34 mouse cellular contexts compared by ENCODE assay signal in genomic region chr6:142789736-142790135, GRCm38 (mm10). TPM values are rescaled to one million over a fixed set of nuclear protein-coding genes. Genes with fewer than 3 reads are reported as not detected.
"Had no signal": no experiment of that assay in that cellular context is flagged by ENCODE, and none has a peak within 500 bp of the region (broad histone marks: within the 10 kb centered on the region; RNA-seq: fewer than 3 reads in every experiment).

No protein-coding gene starts in this region.

- H3K4me1 ChIP-seq: limb, embryonic 13.5 days; liver, embryonic 12.5 days had no signal

- H3K4me2 ChIP-seq: heart, embryonic 12.5 days; hindbrain, embryonic 13.5 days; hindbrain, embryonic 15.5 days; kidney, embryonic 15.5 days; limb, embryonic 13.5 days; limb, embryonic 15.5 days; liver, embryonic 12.5 days had no signal

- H3K27ac ChIP-seq: gastrocnemius, adult 2 months; heart, embryonic 10.5 days; hindbrain, embryonic 13.5 days; hindbrain, embryonic 15.5 days; hindbrain, postnatal 0 days; kidney, embryonic 15.5 days; kidney, postnatal 0 days; limb, embryonic 13.5 days; limb, embryonic 15.5 days; liver, embryonic 12.5 days; liver, embryonic 14.5 days had no signal

- H3K36me3 ChIP-seq: heart, embryonic 10.5 days; heart, embryonic 12.5 days; hindbrain, embryonic 13.5 days; hindbrain, embryonic 15.5 days; kidney, embryonic 15.5 days; limb, embryonic 13.5 days; limb, embryonic 15.5 days; liver, embryonic 12.5 days had no signal

- H3K9me3 ChIP-seq: heart, embryonic 10.5 days; hindbrain, embryonic 13.5 days; hindbrain, embryonic 15.5 days; kidney, embryonic 15.5 days; limb, embryonic 13.5 days; limb, embryonic 15.5 days; liver, embryonic 12.5 days had no signal

- ATAC-seq: hindbrain, postnatal 0 days; intestine, embryonic 16.5 days; liver, embryonic 12.5 days had no signal

- H3K9ac ChIP-seq: heart, embryonic 12.5 days; hindbrain, embryonic 13.5 days; hindbrain, embryonic 15.5 days; kidney, embryonic 15.5 days; limb, embryonic 13.5 days; limb, embryonic 15.5 days; liver, embryonic 12.5 days; liver, embryonic 14.5 days had no signal

- DNase-seq: gastrocnemius, adult 2 months; gastrocnemius, postnatal 10 days; gastrocnemius, postnatal 25 days; heart, adult 18-20 months; heart, postnatal 10 days; heart, postnatal 36 days; kidney, adult 11 months; kidney, adult 2 months; kidney, adult 9 months; kidney, postnatal 14 days; kidney, postnatal 36 days; layer of hippocampus, adult 9-11 months; layer of hippocampus, postnatal 36 days; left cerebral cortex, postnatal 4 days had no signal

- H3K4me3 ChIP-seq: gastrocnemius, adult 2 months; heart, embryonic 10.5 days; heart, embryonic 12.5 days; hindbrain, embryonic 13.5 days; hindbrain, embryonic 15.5 days; kidney, embryonic 15.5 days; limb, embryonic 13.5 days; limb, embryonic 15.5 days; liver, embryonic 12.5 days had no signal

- H3K27me3 ChIP-seq: heart, embryonic 12.5 days; hindbrain, embryonic 15.5 days; limb, embryonic 13.5 days; limb, embryonic 15.5 days; liver, embryonic 12.5 days had no signal

RNA-seq across cellular contexts. Expression of gene Sult6b2, which starts 14.6 kb away (rescaled TPM):
- total RNA-seq: gastrocnemius, adult 2 months; gastrocnemius, postnatal 10 days; gastrocnemius, postnatal 25 days; gastrocnemius, postnatal 4 days; granulocyte monocyte progenitor cell, adult 5-6 weeks; heart, adult 18-20 months; heart, postnatal 10 days; hematopoietic stem cell, adult 5-6 weeks; hindbrain, postnatal 0 days; layer of hippocampus, postnatal 36 days; left cerebral cortex, adult 18-20 months; liver, adult 2 months had no signal
- polyA plus RNA-seq: heart, embryonic 10.5 days; hindbrain, embryonic 11.5 days; hindbrain, embryonic 15.5 days; kidney, adult 2 months; kidney, embryonic 15.5 days; kidney, postnatal 0 days; large intestine, adult 2 months; limb, embryonic 11.5 days; limb, embryonic 13.5 days; liver, adult 2 months; liver, embryonic 12.5 days; liver, embryonic 14.5 days had no signal
